Mouse (Mus musculus): ENCODE measurements at regions not wholly inside any gene's neighbourhood (a gene's known extent, or its start where the extent isn't known, plus 50 kb on each side); places are given as distances from the start of the nearest gene placed in this dataset.

GRCm38 (mm10) chr3:16855251-16855650 is 849.0 kb upstream of the Gm5150 start:
- Histone ChIP-seq H3K4me2 (replicated peaks; ENCODE audit: low read depth, low read length, severe bottlenecking) (no peak overlapping the region), H3K27me3 (ENCODE audit: control insufficient read depth, insufficient read depth, low read length) (no peaks in the 10 kb centered on the region), H3K9me3 (ENCODE audit: control insufficient read depth, low read length) (no peaks in the 10 kb centered on the region), H3K27ac (replicated peaks; ENCODE audit: low read depth, low read length) (no peak overlapping the region), H3K4me3 (replicated peaks; ENCODE audit: low read length) (no peak overlapping the region), H3K4me1 (ENCODE audit: control insufficient read depth, insufficient read depth, low read length) (no peaks in the 10 kb centered on the region), H3K36me3 (ENCODE audit: control insufficient read depth, insufficient read depth, low read length) (no peaks in the 10 kb centered on the region), H3K9ac (ENCODE audit: low read depth, low read length, severe bottlenecking) (no peak overlapping the region)
- no peak for DNase-seq (ENCODE audit: low spot score)
- no peak for TF ChIP-seq POLR2A (IDR thresholded peaks at IDR 0.05; ENCODE audit: borderline replicate concordance, extremely low read depth, insufficient read depth, insufficient read length)
- ATAC-seq (ENCODE audit: low FRiP score, low read depth) = no peak
- 73% methylated on average over 2 of the region's 2 CpGs for WGBS

- no peak overlapping the region for H3K4me3 ChIP-seq (replicated peaks; ENCODE audit: low read length)
- no peaks in the 10 kb centered on the region for H3K36me3 ChIP-seq (ENCODE audit: control insufficient read depth, insufficient read depth, low read length)
- no peaks in the 10 kb centered on the region for H3K27me3 ChIP-seq (ENCODE audit: control insufficient read depth, insufficient read depth, low read length)
- no peak for TF ChIP-seq POLR2A (IDR thresholded peaks at IDR 0.05; ENCODE audit: borderline replicate concordance, extremely low read depth, insufficient read depth, insufficient read length)
- 57% methylated on average over 5 of the region's 5 CpGs for WGBS
- H3K4me1 ChIP-seq (ENCODE audit: control insufficient read depth, insufficient read depth, low read length) = no peaks in the 10 kb centered on the region
- no peaks in the 10 kb centered on the region for H3K9me3 ChIP-seq (ENCODE audit: control insufficient read depth, low read length)
- H3K4me2 ChIP-seq (replicated peaks; ENCODE audit: low read depth, low read length, severe bottlenecking) = no peak overlapping the region
- ATAC-seq (ENCODE audit: low FRiP score, low read depth) = no peak
- no peak overlapping the region for H3K27ac ChIP-seq (replicated peaks; ENCODE audit: low read depth, low read length)
- H3K9ac ChIP-seq (ENCODE audit: low read depth, low read length, severe bottlenecking) = no peak overlapping the region
- DNase-seq (ENCODE audit: low spot score) = no peak
Observed at GRCm38 (mm10) chr3:16853992-16854391, 847.8 kb upstream of the Gm5150 start.

- Histone ChIP-seq H3K9me3 (ENCODE audit: control insufficient read depth, low read length) (no peaks in the 10 kb centered on the region), H3K36me3 (ENCODE audit: control insufficient read depth, insufficient read depth, low read length) (no peaks in the 10 kb centered on the region), H3K27ac (replicated peaks; ENCODE audit: low read depth, low read length) (no peak overlapping the region), H3K9ac (ENCODE audit: low read depth, low read length, severe bottlenecking) (no peak overlapping the region), H3K4me3 (replicated peaks; ENCODE audit: low read length) (no peak overlapping the region), H3K4me1 (ENCODE audit: control insufficient read depth, insufficient read depth, low read length) (no peaks in the 10 kb centered on the region), H3K4me2 (replicated peaks; ENCODE audit: low read depth, low read length, severe bottlenecking) (no peak overlapping the region), H3K27me3 (ENCODE audit: control insufficient read depth, insufficient read depth, low read length) (no peaks in the 10 kb centered on the region)
- DNase-seq (ENCODE audit: low spot score) = no peak
- ATAC-seq (ENCODE audit: low FRiP score, low read depth) = no peak
- TF ChIP-seq POLR2A (IDR thresholded peaks at IDR 0.05; ENCODE audit: borderline replicate concordance, extremely low read depth, insufficient read depth, insufficient read length) = no peak
- 78% methylated on average over 4 of the region's 4 CpGs for WGBS
Observed at GRCm38 (mm10) chr3:16846785-16847520, 840.7 kb upstream of the Gm5150 start.

- no peaks in the 10 kb centered on the region for H3K36me3 ChIP-seq (ENCODE audit: control insufficient read depth, insufficient read depth, low read length)
- TF ChIP-seq POLR2A (IDR thresholded peaks at IDR 0.05; ENCODE audit: borderline replicate concordance, extremely low read depth, insufficient read depth, insufficient read length) = no peak
- DNase-seq (ENCODE audit: low spot score) (no peak), ATAC-seq (ENCODE audit: low FRiP score, low read depth) (no peak)
- no peaks in the 10 kb centered on the region for H3K9me3 ChIP-seq (ENCODE audit: control insufficient read depth, low read length)
- H3K4me2 ChIP-seq (replicated peaks; ENCODE audit: low read depth, low read length, severe bottlenecking) = no peak overlapping the region
- no peaks in the 10 kb centered on the region for H3K4me1 ChIP-seq (ENCODE audit: control insufficient read depth, insufficient read depth, low read length)
- H3K4me3 ChIP-seq (replicated peaks; ENCODE audit: low read length) = no peak overlapping the region
- no peak overlapping the region for H3K27ac ChIP-seq (replicated peaks; ENCODE audit: low read depth, low read length)
- H3K27me3 ChIP-seq (ENCODE audit: control insufficient read depth, insufficient read depth, low read length) = no peaks in the 10 kb centered on the region
- no peak overlapping the region for H3K9ac ChIP-seq (ENCODE audit: low read depth, low read length, severe bottlenecking)
- 85% methylated on average over 6 of the region's 6 CpGs for WGBS
Observed at GRCm38 (mm10) chr3:16820536-16820935, 814.3 kb upstream of the Gm5150 start.

- no peak overlapping the region for H3K27ac ChIP-seq (replicated peaks; ENCODE audit: low read depth, low read length)
- WGBS = 81% methylated on average over 4 of the region's 4 CpGs
- no peaks in the 10 kb centered on the region for H3K36me3 ChIP-seq (ENCODE audit: control insufficient read depth, insufficient read depth, low read length)
- no peaks in the 10 kb centered on the region for H3K9me3 ChIP-seq (ENCODE audit: control insufficient read depth, low read length)
- no peak for TF ChIP-seq POLR2A (IDR thresholded peaks at IDR 0.05; ENCODE audit: borderline replicate concordance, extremely low read depth, insufficient read depth, insufficient read length)
- H3K4me3 ChIP-seq (replicated peaks; ENCODE audit: low read length) = no peak overlapping the region
- H3K4me2 ChIP-seq (replicated peaks; ENCODE audit: low read depth, low read length, severe bottlenecking) = no peak overlapping the region
- no peak for DNase-seq (ENCODE audit: low spot score)
- H3K4me1 ChIP-seq (ENCODE audit: control insufficient read depth, insufficient read depth, low read length) = no peaks in the 10 kb centered on the region
- no peak for ATAC-seq (ENCODE audit: low FRiP score, low read depth)
- no peaks in the 10 kb centered on the region for H3K27me3 ChIP-seq (ENCODE audit: control insufficient read depth, insufficient read depth, low read length)
- H3K9ac ChIP-seq (ENCODE audit: low read depth, low read length, severe bottlenecking) = no peak overlapping the region
Observed at GRCm38 (mm10) chr3:16819218-16820122, 813.2 kb upstream of the Gm5150 start.

Data from limb, embryonic 14.5 days (tissue).